Mouse (Mus musculus): Measurements from ENCODE around the gene Ankrd33.

DNA sequence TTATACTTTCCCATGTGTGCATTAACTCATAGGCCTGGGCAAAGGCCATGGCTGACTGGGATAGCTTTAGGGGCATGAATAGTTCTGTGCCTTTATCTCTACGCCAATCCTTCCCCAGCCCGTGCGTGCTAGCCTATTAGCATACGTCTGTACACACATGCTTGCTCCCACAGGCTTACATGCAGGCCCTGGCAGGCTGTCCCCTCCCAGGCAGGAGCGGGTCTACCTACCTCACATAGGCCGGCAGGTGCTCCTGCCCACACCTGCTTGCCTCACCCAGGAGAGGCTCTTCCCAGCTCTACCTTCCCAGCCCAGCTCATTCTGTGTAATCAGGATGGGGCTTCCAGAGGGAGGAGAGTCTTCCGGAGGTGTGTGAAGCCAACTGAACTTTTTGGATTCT, 46.0 kb downstream of the Ankrd33 start:
- TF ChIP-seq POLR2A (IDR thresholded peaks at IDR 0.05; ENCODE audit: extremely low read depth, insufficient read depth, low read length), result no peak
- no peak for TF ChIP-seq CTCF (IDR thresholded peaks at IDR 0.05; ENCODE audit: low read depth, low read length)
